Mouse (Mus musculus): ENCODE results near the gene Dhrs2. TPM values are rescaled to one million over a fixed set of nuclear protein-coding genes. Genes with fewer than 3 reads are reported as not detected.

Gene Dhrs2
- total and polyA plus RNA-seq, 3 experiments, result not detected

DNA sequence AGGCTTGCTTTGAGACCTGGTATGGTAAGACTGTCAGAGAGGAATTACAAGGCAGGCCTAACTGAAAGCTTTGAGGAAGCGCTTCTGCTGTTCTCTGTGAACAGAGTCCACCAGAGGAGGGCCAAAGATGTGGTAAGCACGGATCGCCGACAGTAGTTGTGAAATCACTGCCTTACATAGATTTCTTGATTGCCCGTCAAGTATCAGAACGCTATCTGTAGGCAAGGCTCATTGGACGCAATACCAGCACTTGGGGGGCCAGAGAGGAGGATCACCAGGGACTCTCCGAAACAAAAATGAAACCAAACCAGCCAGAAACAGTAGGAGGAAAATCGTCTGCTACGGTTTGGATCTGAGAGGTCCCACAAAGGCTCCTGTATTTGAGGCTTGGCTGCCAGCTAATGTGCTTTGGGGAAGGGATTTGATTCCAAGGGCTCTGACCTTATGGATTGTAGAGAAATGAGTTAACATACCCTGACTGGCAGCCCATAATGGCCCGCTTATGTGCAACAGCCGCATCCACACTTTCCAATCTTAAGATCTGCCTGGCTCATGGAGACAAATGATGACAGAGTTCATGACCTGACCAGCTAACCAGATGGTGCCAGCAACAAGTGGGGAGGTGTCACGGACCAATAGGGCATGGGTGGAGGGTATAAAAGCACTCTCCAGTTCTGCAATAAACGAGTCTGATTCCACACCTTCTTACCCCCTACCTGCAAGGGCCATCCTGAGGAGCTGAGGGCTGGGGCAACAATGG lies 27.8 kb upstream of the Dhrs2 start:
- no peaks in the 10 kb centered on the region for H3K9me3 ChIP-seq (replicated peaks; ENCODE audit: insufficient read depth, low read length)
- no peak overlapping the region for H3K4me3 ChIP-seq (ENCODE audit: control insufficient read depth in 1 of 2, insufficient read depth in 1 of 2, low read depth in 2 of 2, low read length in 2 of 2)
- no peaks in the 10 kb centered on the region for H3K4me1 ChIP-seq (ENCODE audit: control insufficient read depth in 1 of 2, insufficient read depth in 2 of 2, low read length in 2 of 2)
- H3K27me3 ChIP-seq (ENCODE audit: control insufficient read depth in 1 of 2, insufficient read depth in 2 of 2, low read length in 2 of 2), result peaks cover 12 to 18% of the 10 kb centered on the region in 2 experiments
- TF ChIP-seq CHD1 (IDR thresholded peaks at IDR 0.05; ENCODE audit: low read depth, low read length) (no peak), NELFE (IDR thresholded peaks at IDR 0.05; ENCODE audit: low read depth, low read length) (no peak), MEF2A (IDR thresholded peaks at IDR 0.05; ENCODE audit: extremely low read depth, insufficient replicate concordance, low read depth, low read length, poor library complexity, severe bottlenecking) (no peak)
- no peaks in the 10 kb centered on the region for H3K79me2 ChIP-seq (ENCODE audit: control insufficient read depth, insufficient read depth, low read length, poor library complexity)
- H3K36me3 ChIP-seq (ENCODE audit: control insufficient read depth in 1 of 2, insufficient read depth in 2 of 2, low read length in 2 of 2), result no peaks in the 10 kb centered on the region
- H3K27ac ChIP-seq (ENCODE audit: control insufficient read depth, low read depth, low read length), result no peak overlapping the region
- H3K9ac ChIP-seq (ENCODE audit: control insufficient read depth, low read depth, low read length, poor library complexity, severe bottlenecking), result no peak overlapping the region
- DNase-seq (ENCODE audit: low read depth, low spot score), result peak; percentile 7

- no peak for DNase-seq (ENCODE audit: low read depth, low spot score)
- Histone ChIP-seq H3K9me3 (replicated peaks; ENCODE audit: insufficient read depth, low read length) (no peaks in the 10 kb centered on the region), H3K4me1 (ENCODE audit: control insufficient read depth in 1 of 2, insufficient read depth in 2 of 2, low read length in 2 of 2) (no peaks in the 10 kb centered on the region), H3K9ac (ENCODE audit: control insufficient read depth, low read depth, low read length, poor library complexity, severe bottlenecking) (no peak overlapping the region), H3K27ac (ENCODE audit: control insufficient read depth, low read depth, low read length) (no peak overlapping the region), H3K27me3 (ENCODE audit: control insufficient read depth in 1 of 2, insufficient read depth in 2 of 2, low read length in 2 of 2) (peaks cover 12 to 18% of the 10 kb centered on the region in 2 experiments), H3K79me2 (ENCODE audit: control insufficient read depth, insufficient read depth, low read length, poor library complexity) (no peaks in the 10 kb centered on the region), H3K36me3 (ENCODE audit: control insufficient read depth in 1 of 2, insufficient read depth in 2 of 2, low read length in 2 of 2) (no peaks in the 10 kb centered on the region), H3K4me3 (ENCODE audit: control insufficient read depth in 1 of 2, insufficient read depth in 1 of 2, low read depth in 2 of 2, low read length in 2 of 2) (no peak overlapping the region)
- no peak for TF ChIP-seq ETS1 (IDR thresholded peaks at IDR 0.05; ENCODE audit: low read depth, low read length)
- no peak for TF ChIP-seq ELF1 (IDR thresholded peaks at IDR 0.05; ENCODE audit: low read depth, low read length)
- TF ChIP-seq BHLHE40 (IDR thresholded peaks at IDR 0.05; ENCODE audit: borderline replicate concordance, low read depth, low read length), result no peak
- TF ChIP-seq CHD1 (IDR thresholded peaks at IDR 0.05; ENCODE audit: low read depth, low read length), result no peak
- TF ChIP-seq CHD2 (IDR thresholded peaks at IDR 0.05; ENCODE audit: low read length), result no peak
- TF ChIP-seq GABPA (IDR thresholded peaks at IDR 0.05; ENCODE audit: low read depth, low read length), result no peak
- TF ChIP-seq POLR2A (IDR thresholded peaks at IDR 0.05; ENCODE audit: control insufficient read depth in 1 of 2, insufficient read depth in 1 of 2, low read depth in 1 of 2, low read length in 2 of 2, poor library complexity in 1 of 2), result no peak
- no peak for TF ChIP-seq MAFK (IDR thresholded peaks at IDR 0.05; ENCODE audit: borderline replicate concordance, low read depth, low read length)
- TF ChIP-seq HCFC1 (IDR thresholded peaks at IDR 0.05; ENCODE audit: low read depth, low read length), result no peak
- TF ChIP-seq RAD21 (IDR thresholded peaks at IDR 0.05; ENCODE audit: low read depth, low read length), result no peak
- no peak for TF ChIP-seq ZC3H11A (IDR thresholded peaks at IDR 0.05; ENCODE audit: low read depth, low read length)
- TF ChIP-seq MYB (IDR thresholded peaks at IDR 0.05; ENCODE audit: low read depth, low read length), result no peak
- TF ChIP-seq UBTF (IDR thresholded peaks at IDR 0.05; ENCODE audit: borderline replicate concordance, insufficient read depth, low read depth, low read length), result no peak
Measured at GRCm38 (mm10) chr14:55194786-55195185, 27.0 kb upstream of the Dhrs2 start.

All from MEL (cell line).